ENCODE assay signal across 8 mouse cellular contexts in genomic region chr11:5761820-5762632, GRCm38 (mm10). TPM values are rescaled to one million over a fixed set of nuclear protein-coding genes. Genes with fewer than 3 reads are reported as not detected.
DNase-seq lines count a peak whose midpoint lies in the region; ATAC-seq lines count a peak whose summit lies in the region.

Gene Urgcp, minus strand, starts transcription at chr11:5762376.

- 0 out of 2 replicates have a peak, but pooled peaks cover 6% of the 10 kb centered on the region for H3K36me3 ChIP-seq in heart, embryonic 14.5 days (ENCODE audit: control insufficient read depth, insufficient read depth, low read length)
- peaks cover 8% of the 10 kb centered on the region for H3K36me3 ChIP-seq in liver, embryonic 13.5 days
- no peaks in the 10 kb centered on the region for H3K36me3 ChIP-seq in stomach, embryonic 16.5 days (ENCODE audit: control insufficient read depth, insufficient read depth, low read length)

- peak within 1 kb of the TSS; percentile 69 for H3K4me2 ChIP-seq in heart, embryonic 14.5 days (ENCODE audit: low read length)
- H3K4me2 ChIP-seq in liver, embryonic 13.5 days, result peak within 1 kb of the TSS; percentile 89
- peak within 1 kb of the TSS; percentile 80 for H3K4me2 ChIP-seq in stomach, embryonic 16.5 days (ENCODE audit: low read depth, low read length)

- under 1% methylated on average over 68 of the region's 68 CpGs for WGBS in heart, embryonic 14.5 days
- under 1% methylated on average over 68 of the region's 68 CpGs for WGBS in liver, embryonic 13.5 days (ENCODE audit: insufficient replicate concordance)
- under 1% methylated on average over 68 of the region's 68 CpGs for WGBS in stomach, embryonic 16.5 days

- DNase-seq in c-Kit-negative CD71-positive TER-119-positive erythroid progenitor cells, embryonic 14.5 days (ENCODE audit: low read depth, low spot score), result peak; percentile 87
- DNase-seq in fibroblast of lung, adult 2 months (ENCODE audit: low read depth), result peak; percentile 89
- DNase-seq in kidney, postnatal 14 days, result peak; percentile 95
- peak; percentile 80 for DNase-seq in liver, embryonic 13.5 days
- peak; percentile 99 for DNase-seq in neural tube, embryonic 10.5 days (ENCODE audit: extremely low spot score, low spot score)

- peaks cover 2 to 11% of the 10 kb centered on the region in 2 experiments; a peak in 3 of 4 replicates for H3K4me1 ChIP-seq in heart, embryonic 14.5 days (ENCODE audit: control insufficient read depth in 2 of 2, insufficient read depth in 2 of 2, low read length in 2 of 2)
- peaks cover 34% of the 10 kb centered on the region for H3K4me1 ChIP-seq in liver, embryonic 13.5 days (replicated peaks)
- H3K4me1 ChIP-seq in stomach, embryonic 16.5 days (ENCODE audit: control insufficient read depth, insufficient read depth, low read length), result peaks cover 5% of the 10 kb centered on the region; the same call in 1 of the 2 replicates

- peak; percentile 94 for ATAC-seq in CD4-positive, CD25-positive, alpha-beta regulatory T cell, adult 4 months
- peak; percentile 98 for ATAC-seq in heart, embryonic 14.5 days (ENCODE audit: insufficient number of reproducible peaks, insufficient read depth, low FRiP score, low read depth)
- peak; percentile 97 for ATAC-seq in liver, embryonic 13.5 days (ENCODE audit: low read depth)
- ATAC-seq in stomach, embryonic 16.5 days (ENCODE audit: insufficient read depth, low FRiP score), result peak; percentile 98

- H3K9ac ChIP-seq in heart, embryonic 14.5 days (ENCODE audit: low read length), result peak within 1 kb of the TSS; percentile 95
- peak within 1 kb of the TSS; percentile 87 for H3K9ac ChIP-seq in liver, embryonic 13.5 days
- H3K9ac ChIP-seq in stomach, embryonic 16.5 days (ENCODE audit: low read length), result peak within 1 kb of the TSS; percentile 95

- no peaks in the 10 kb centered on the region for H3K9me3 ChIP-seq in heart, embryonic 14.5 days (ENCODE audit: control insufficient read depth, low read length)
- no peaks in the 10 kb centered on the region for H3K9me3 ChIP-seq in liver, embryonic 13.5 days (replicated peaks)
- no peaks in the 10 kb centered on the region for H3K9me3 ChIP-seq in stomach, embryonic 16.5 days (replicated peaks; ENCODE audit: control insufficient read depth, low read length)

- H3K4me3 ChIP-seq in heart, embryonic 14.5 days (ENCODE audit: control insufficient read depth in 1 of 2, insufficient read depth in 1 of 2, low read depth in 1 of 2, low read length in 2 of 2), result peak within 1 kb of the TSS; percentile 77 to 79
- H3K4me3 ChIP-seq in liver, embryonic 13.5 days (replicated peaks), result peak within 1 kb of the TSS; percentile 82
- H3K4me3 ChIP-seq in stomach, embryonic 16.5 days (replicated peaks; ENCODE audit: low read length), result peak within 1 kb of the TSS; percentile 86

- H3K27ac ChIP-seq in heart, embryonic 14.5 days (replicated peaks in 1 of 2; ENCODE audit: control insufficient read depth in 1 of 2, insufficient read depth in 1 of 2, low read depth in 2 of 2, low read length in 2 of 2), result peak within 1 kb of the TSS; percentile 96 to 98
- peak within 1 kb of the TSS; percentile 93 for H3K27ac ChIP-seq in liver, embryonic 13.5 days
- peak within 1 kb of the TSS; percentile 98 for H3K27ac ChIP-seq in stomach, embryonic 16.5 days (ENCODE audit: low read length)

- H3K27me3 ChIP-seq in heart, embryonic 14.5 days (ENCODE audit: control insufficient read depth, insufficient read depth, low read length), result no peaks in the 10 kb centered on the region
- H3K27me3 ChIP-seq in liver, embryonic 13.5 days, result no peaks in the 10 kb centered on the region
- no peaks in the 10 kb centered on the region for H3K27me3 ChIP-seq in stomach, embryonic 16.5 days (ENCODE audit: control insufficient read depth, insufficient read depth, low read length)

RNA-seq across cellular contexts. Expression of gene Urgcp, which starts in this region (rescaled TPM):
- 1 to 10 TPM; 5.2 to 9.1 TPM for polyA plus RNA-seq in CD4-positive, CD25-positive, alpha-beta regulatory T cell, adult 4 months (2017; shearing (Covaris generic))
- 19.9 and 22.1 TPM in 2 replicates for polyA plus RNA-seq in heart, embryonic 14.5 days (2014; fragmentation: Nextera tagmentation; extraction: Ambion mirVana)
- 9.4 and 10.0 TPM in 2 replicates for polyA plus RNA-seq in liver, embryonic 13.5 days (2015; fragmentation: Nextera tagmentation; extraction: Ambion mirVana)
- polyA plus RNA-seq in stomach, embryonic 16.5 days (2015; fragmentation: Nextera tagmentation; extraction: Ambion mirVana), result 24.9 and 25.3 TPM in 2 replicates

Comparison
In these comparisons a context has a peak if more than half of its experiments do, and no peak if none do; other contexts are left out.
1. Peak in every context shown above with its lines: DNase-seq, ATAC-seq, H3K4me3 ChIP-seq and H3K27ac ChIP-seq.